Mouse (Mus musculus) thymus, adult 18-20 months (tissue): ENCODE measurements around the gene Tent4b.

ENCODE experiments used
- DNase-seq, 2 experiments: peaks; one replicate each; pipeline ENCODE4 v3.0.0; 2022; ENCODE audit warnings: mixed read lengths in 2 of 2

Tent4b gene

GRCm38 (mm10) chr8:88306511-88306910 is 107.5 kb downstream of the Tent4b start:
- no peak for DNase-seq

- DNase-seq, result no peak
Observed at GRCm38 (mm10) chr8:88307736-88308135, 108.7 kb downstream of the Tent4b start.
